Mouse (Mus musculus): ENCODE data around the gene Adamts1. TPM values are rescaled to one million over a fixed set of nuclear protein-coding genes. Genes with fewer than 3 reads are reported as not detected.
A peak's percentile ranks its signal among the peaks of the same experiment; 100 is the strongest.

The Adamts1 gene
- polyA plus RNA-seq, 1 experiment from 2014 or later = 341 TPM

GRCm38 (mm10) chr16:85801971-85802811 lies 722 bp downstream of the Adamts1 start:
- in situ Hi-C loops (cut with MboI; ENCODE audit: low pct_unique_long_range_greater_than_20kb) = loop anchor here (5.0 to 10.0 kb wide), 2 partner anchors 1005 to 1263 kb away; no protein-coding TSS in a partner anchor
- CTCF ChIA-PET = interaction anchor here (1.3 to 1.4 kb wide), 2 partner anchors 125 to 843 kb away, joined by 4 read pairs; no protein-coding TSS in a partner anchor
- no peak for TF ChIP-seq CTCF (IDR thresholded peaks at IDR 0.05)
- no peaks in the 10 kb centered on the region for H3K27me3 ChIP-seq
- POLR2A ChIA-PET = interaction anchor here (0.9 to 2.1 kb wide), 3 partner anchors 843 to 1505 kb away, joined by 3 to 7 read pairs (median 3); no protein-coding TSS in a partner anchor
- no peak for DNase-seq (ENCODE audit: low read depth, low spot score)
- ATAC-seq = no peak

- ATAC-seq = peak; percentile 74
- ChIA-PET CTCF (interaction anchor here (0.6 to 1.0 kb wide), 2 partner anchors 22 to 968 kb away, joined by 3 to 4 read pairs; no protein-coding TSS in a partner anchor), POLR2A (no interaction called here)
- DNase-seq (ENCODE audit: low read depth, low spot score) = no peak
- in situ Hi-C loops (cut with MboI; ENCODE audit: low pct_unique_long_range_greater_than_20kb) = loop anchor here (5.0 to 10.0 kb wide), 2 partner anchors 1006 to 1264 kb away; no protein-coding TSS in a partner anchor
- no peak for TF ChIP-seq CTCF (IDR thresholded peaks at IDR 0.05)
- H3K27me3 ChIP-seq = no peaks in the 10 kb centered on the region
These were observed 1.7 kb downstream of the Adamts1 start for GRCm38 (mm10) chr16:85801252-85801651.

- CTCF ChIA-PET = interaction anchor here (1.0 kb wide), 1 partner anchor 22 kb away, joined by 4 read pairs; no protein-coding TSS in a partner anchor
These were observed 2.2 kb downstream of the Adamts1 start for GRCm38 (mm10) chr16:85800691-85801090.

GRCm38 (mm10) chr16:85799971-85800370 lies 2.9 kb downstream of the Adamts1 start:
- no peaks in the 10 kb centered on the region for H3K27me3 ChIP-seq
- ATAC-seq (no peak), DNase-seq (ENCODE audit: low read depth, low spot score) (no peak)
- in situ Hi-C loops (cut with MboI; ENCODE audit: low pct_unique_long_range_greater_than_20kb) = loop anchor here (5.0 to 10.0 kb wide), 2 partner anchors 1007 to 1265 kb away; no protein-coding TSS in a partner anchor
- no peak for TF ChIP-seq CTCF (IDR thresholded peaks at IDR 0.05)
- ChIA-PET CTCF (interaction anchor here (0.9 to 1.1 kb wide), 3 partner anchors 10 to 21 kb away, joined by 3 to 7 read pairs (median 4); no protein-coding TSS in a partner anchor), POLR2A (no interaction called here)

More at GRCm38 (mm10) chr16:85800691-85801090, 2.2 kb downstream of the Adamts1 start:
- H3K27me3 ChIP-seq = no peaks in the 10 kb centered on the region
- no peak for TF ChIP-seq CTCF (IDR thresholded peaks at IDR 0.05)
- ATAC-seq (peak; percentile 72), DNase-seq (ENCODE audit: low read depth, low spot score) (peak; percentile 75)
- in situ Hi-C loops (cut with MboI; ENCODE audit: low pct_unique_long_range_greater_than_20kb) = loop anchor here (5.0 to 10.0 kb wide), 2 partner anchors 1007 to 1264 kb away; no protein-coding TSS in a partner anchor
- POLR2A ChIA-PET = no interaction called here

- in situ Hi-C loops (cut with MboI; ENCODE audit: low pct_unique_long_range_greater_than_20kb) = no loop called here
- DNase-seq (ENCODE audit: low read depth, low spot score) (no peak), ATAC-seq (no peak)
- TF ChIP-seq CTCF (IDR thresholded peaks at IDR 0.05) = no peak
- H3K27me3 ChIP-seq = no peaks in the 10 kb centered on the region
- CTCF ChIA-PET = no interaction called here
- POLR2A ChIA-PET = no interaction called here
These were observed 4.6 kb downstream of the Adamts1 start for GRCm38 (mm10) chr16:85798334-85798733.

- ChIA-PET CTCF (no interaction called here), POLR2A (no interaction called here)
- TF ChIP-seq CTCF (IDR thresholded peaks at IDR 0.05) = no peak
These were observed 5.8 kb downstream of the Adamts1 start for GRCm38 (mm10) chr16:85797161-85797560.

GRCm38 (mm10) chr16:85795731-85796130 lies 7.2 kb downstream of the Adamts1 start:
- DNase-seq (ENCODE audit: low read depth, low spot score) = no peak
- ChIA-PET CTCF (no interaction called here), POLR2A (no interaction called here)
- in situ Hi-C loops (cut with MboI; ENCODE audit: low pct_unique_long_range_greater_than_20kb) = no loop called here
- H3K27me3 ChIP-seq = no peaks in the 10 kb centered on the region
- ATAC-seq = no peak
- no peak for TF ChIP-seq CTCF (IDR thresholded peaks at IDR 0.05)

More at GRCm38 (mm10) chr16:85797161-85797560, 5.8 kb downstream of the Adamts1 start:
- in situ Hi-C loops (cut with MboI; ENCODE audit: low pct_unique_long_range_greater_than_20kb) = no loop called here
- no peaks in the 10 kb centered on the region for H3K27me3 ChIP-seq
- DNase-seq (ENCODE audit: low read depth, low spot score) (no peak), ATAC-seq (no peak)

GRCm38 (mm10) chr16:85793166-85793830 lies 9.6 kb downstream of the Adamts1 start:
- no peak for DNase-seq (ENCODE audit: low read depth, low spot score)
- ChIA-PET CTCF (interaction anchor here (0.7 kb wide), 2 partner anchors 849 to 1040 kb away, joined by 3 read pairs; no protein-coding TSS in a partner anchor), POLR2A (no interaction called here)
- no peak for TF ChIP-seq CTCF (IDR thresholded peaks at IDR 0.05)
- in situ Hi-C loops (cut with MboI; ENCODE audit: low pct_unique_long_range_greater_than_20kb) = no loop called here
- no peaks in the 10 kb centered on the region for H3K27me3 ChIP-seq
- ATAC-seq = peak; percentile 31

GRCm38 (mm10) chr16:85781076-85781475 lies 21.8 kb downstream of the Adamts1 start:
- in situ Hi-C loops (cut with MboI; ENCODE audit: low pct_unique_long_range_greater_than_20kb) = no loop called here
- no peaks in the 10 kb centered on the region for H3K27me3 ChIP-seq
- CTCF ChIA-PET = no interaction called here
- TF ChIP-seq CTCF (IDR thresholded peaks at IDR 0.05) = no peak
- ATAC-seq (no peak), DNase-seq (ENCODE audit: low read depth, low spot score) (no peak)
- POLR2A ChIA-PET = no interaction called here

GRCm38 (mm10) chr16:85779775-85780174 lies 23.1 kb downstream of the Adamts1 start:
- in situ Hi-C loops (cut with MboI; ENCODE audit: low pct_unique_long_range_greater_than_20kb) = no loop called here
- ChIA-PET CTCF (interaction anchor here (1.0 to 1.5 kb wide), 5 partner anchors 12 to 1471 kb away, joined by 3 to 7 read pairs (median 4); no protein-coding TSS in a partner anchor), POLR2A (no interaction called here)
- ATAC-seq = no peak
- no peaks in the 10 kb centered on the region for H3K27me3 ChIP-seq
- TF ChIP-seq CTCF (IDR thresholded peaks at IDR 0.05) = peak; percentile 41
- no peak for DNase-seq (ENCODE audit: low read depth, low spot score)

All from Patski (cell line).